Mouse (Mus musculus): ENCODE measurements around the gene Krt7. TPM values are rescaled to one million over a fixed set of nuclear protein-coding genes. Genes with fewer than 3 reads are reported as not detected.

Gene Krt7
- polyA plus RNA-seq, 1 experiment: 36.4 TPM

DNA sequence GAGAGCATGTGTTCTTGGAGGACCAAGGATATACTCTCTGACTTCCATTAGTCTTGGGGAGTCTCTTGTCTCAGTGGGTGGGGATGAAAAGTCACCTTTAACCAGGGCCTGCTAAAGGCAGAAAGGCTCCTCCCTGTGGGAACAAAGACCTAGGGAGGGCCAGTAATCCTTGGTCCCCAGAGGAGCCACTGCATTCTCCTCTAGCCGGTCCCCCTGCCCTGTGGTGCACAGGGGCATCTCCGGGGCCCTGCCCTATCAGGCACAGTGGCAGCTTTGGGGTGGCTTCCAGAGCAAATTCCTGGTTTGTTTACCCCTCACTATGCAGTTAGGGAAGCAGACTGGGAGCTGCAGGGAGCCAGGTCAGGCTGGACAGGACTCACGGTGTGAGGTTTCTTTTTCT lies 44.4 kb upstream of the Krt7 start:
- Histone ChIP-seq H3K27ac (ENCODE audit: insufficient read depth, low read length) (no peak overlapping the region), H3K9ac (ENCODE audit: low read depth, poor library complexity, severe bottlenecking) (no peak overlapping the region), H3K4me3 (ENCODE audit: low read depth, low read length) (no peak overlapping the region), H3K9me3 (replicated peaks; ENCODE audit: control insufficient read depth, insufficient read depth, low read length, poor library complexity, severe bottlenecking) (no peaks in the 10 kb centered on the region), H3K36me3 (ENCODE audit: control insufficient read depth, insufficient read depth, low read length, poor library complexity, severe bottlenecking) (no peaks in the 10 kb centered on the region), H3K4me1 (ENCODE audit: control insufficient read depth, insufficient read depth, low read length) (no peaks in the 10 kb centered on the region), H3K27me3 (ENCODE audit: control insufficient read depth, insufficient read depth, low read length, poor library complexity, severe bottlenecking) (no peaks in the 10 kb centered on the region)
- TF ChIP-seq CTCF (IDR thresholded peaks at IDR 0.05; ENCODE audit: low read depth, low read length) (no peak), EP300 (IDR thresholded peaks at IDR 0.05; ENCODE audit: insufficient read depth, low read depth, low read length) (no peak), POLR2A (IDR thresholded peaks at IDR 0.05; ENCODE audit: insufficient read depth, low read length) (no peak)

GRCm38 (mm10) chr15:101366926-101367325 lies 43.9 kb upstream of the Krt7 start:
- Histone ChIP-seq H3K4me3 (ENCODE audit: low read depth, low read length) (no peak overlapping the region), H3K9me3 (replicated peaks; ENCODE audit: control insufficient read depth, insufficient read depth, low read length, poor library complexity, severe bottlenecking) (no peaks in the 10 kb centered on the region), H3K36me3 (ENCODE audit: control insufficient read depth, insufficient read depth, low read length, poor library complexity, severe bottlenecking) (no peaks in the 10 kb centered on the region), H3K27me3 (ENCODE audit: control insufficient read depth, insufficient read depth, low read length, poor library complexity, severe bottlenecking) (no peaks in the 10 kb centered on the region), H3K9ac (ENCODE audit: low read depth, poor library complexity, severe bottlenecking) (no peak overlapping the region), H3K4me1 (ENCODE audit: control insufficient read depth, insufficient read depth, low read length) (no peaks in the 10 kb centered on the region), H3K27ac (ENCODE audit: insufficient read depth, low read length) (no peak overlapping the region)
- TF ChIP-seq CTCF (IDR thresholded peaks at IDR 0.05; ENCODE audit: low read depth, low read length): no peak
- TF ChIP-seq POLR2A (IDR thresholded peaks at IDR 0.05; ENCODE audit: insufficient read depth, low read length): no peak
- TF ChIP-seq EP300 (IDR thresholded peaks at IDR 0.05; ENCODE audit: insufficient read depth, low read depth, low read length): no peak

DNA sequence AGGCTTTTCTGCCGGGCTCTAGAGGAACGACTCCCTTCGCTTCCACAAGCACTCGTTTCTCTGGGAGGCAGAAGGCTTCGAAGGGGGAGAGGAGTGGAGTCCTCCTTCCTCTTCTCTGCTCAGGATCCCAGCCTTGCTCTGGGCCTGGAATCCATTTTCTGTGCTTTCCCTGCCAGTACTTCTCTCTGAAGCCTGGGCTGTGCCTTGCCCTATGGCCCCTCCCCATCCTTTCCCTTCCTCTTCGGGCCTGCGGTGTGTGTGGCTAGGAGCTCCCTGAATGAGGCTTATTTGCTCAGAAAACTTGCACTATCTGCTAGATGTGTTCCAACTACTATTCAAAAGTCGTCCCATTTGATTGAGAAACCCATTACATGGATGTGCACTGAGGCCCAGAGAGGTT lies 43.3 kb upstream of the Krt7 start:
- Histone ChIP-seq H3K9ac (ENCODE audit: low read depth, poor library complexity, severe bottlenecking) (no peak overlapping the region), H3K27me3 (ENCODE audit: control insufficient read depth, insufficient read depth, low read length, poor library complexity, severe bottlenecking) (no peaks in the 10 kb centered on the region), H3K4me1 (ENCODE audit: control insufficient read depth, insufficient read depth, low read length) (no peaks in the 10 kb centered on the region), H3K27ac (ENCODE audit: insufficient read depth, low read length) (no peak overlapping the region), H3K9me3 (replicated peaks; ENCODE audit: control insufficient read depth, insufficient read depth, low read length, poor library complexity, severe bottlenecking) (no peaks in the 10 kb centered on the region), H3K4me3 (ENCODE audit: low read depth, low read length) (no peak overlapping the region), H3K36me3 (ENCODE audit: control insufficient read depth, insufficient read depth, low read length, poor library complexity, severe bottlenecking) (no peaks in the 10 kb centered on the region)
- TF ChIP-seq EP300 (IDR thresholded peaks at IDR 0.05; ENCODE audit: insufficient read depth, low read depth, low read length): no peak
- TF ChIP-seq POLR2A (IDR thresholded peaks at IDR 0.05; ENCODE audit: insufficient read depth, low read length): no peak
- no peak for TF ChIP-seq CTCF (IDR thresholded peaks at IDR 0.05; ENCODE audit: low read depth, low read length)

DNA sequence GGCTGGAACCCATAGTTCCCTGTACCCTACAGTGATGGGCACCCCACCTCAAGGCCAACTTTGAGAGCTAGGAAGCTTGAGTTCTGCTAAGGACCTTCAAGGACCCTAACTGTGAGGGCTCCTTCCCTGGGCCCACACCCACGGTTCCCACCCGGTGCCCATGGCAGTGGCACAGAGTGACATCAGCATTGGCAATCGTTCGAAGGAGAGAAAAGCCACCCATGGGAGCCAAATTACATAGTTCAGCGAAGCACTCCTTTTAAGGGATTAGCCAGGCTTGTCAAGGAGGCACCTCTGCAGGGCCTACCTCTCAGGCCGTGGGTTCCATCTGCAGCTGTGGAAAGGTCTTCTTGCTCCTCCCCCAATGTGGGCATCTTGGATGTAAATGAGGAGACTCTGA lies 42.8 kb upstream of the Krt7 start:
- Histone ChIP-seq H3K27me3 (ENCODE audit: control insufficient read depth, insufficient read depth, low read length, poor library complexity, severe bottlenecking) (no peaks in the 10 kb centered on the region), H3K9me3 (replicated peaks; ENCODE audit: control insufficient read depth, insufficient read depth, low read length, poor library complexity, severe bottlenecking) (no peaks in the 10 kb centered on the region), H3K27ac (ENCODE audit: insufficient read depth, low read length) (no peak overlapping the region), H3K4me1 (ENCODE audit: control insufficient read depth, insufficient read depth, low read length) (no peaks in the 10 kb centered on the region), H3K4me3 (ENCODE audit: low read depth, low read length) (no peak overlapping the region), H3K36me3 (ENCODE audit: control insufficient read depth, insufficient read depth, low read length, poor library complexity, severe bottlenecking) (no peaks in the 10 kb centered on the region), H3K9ac (ENCODE audit: low read depth, poor library complexity, severe bottlenecking) (no peak overlapping the region)
- no peak for TF ChIP-seq CTCF (IDR thresholded peaks at IDR 0.05; ENCODE audit: low read depth, low read length)
- TF ChIP-seq EP300 (IDR thresholded peaks at IDR 0.05; ENCODE audit: insufficient read depth, low read depth, low read length): no peak
- no peak for TF ChIP-seq POLR2A (IDR thresholded peaks at IDR 0.05; ENCODE audit: insufficient read depth, low read length)

DNA sequence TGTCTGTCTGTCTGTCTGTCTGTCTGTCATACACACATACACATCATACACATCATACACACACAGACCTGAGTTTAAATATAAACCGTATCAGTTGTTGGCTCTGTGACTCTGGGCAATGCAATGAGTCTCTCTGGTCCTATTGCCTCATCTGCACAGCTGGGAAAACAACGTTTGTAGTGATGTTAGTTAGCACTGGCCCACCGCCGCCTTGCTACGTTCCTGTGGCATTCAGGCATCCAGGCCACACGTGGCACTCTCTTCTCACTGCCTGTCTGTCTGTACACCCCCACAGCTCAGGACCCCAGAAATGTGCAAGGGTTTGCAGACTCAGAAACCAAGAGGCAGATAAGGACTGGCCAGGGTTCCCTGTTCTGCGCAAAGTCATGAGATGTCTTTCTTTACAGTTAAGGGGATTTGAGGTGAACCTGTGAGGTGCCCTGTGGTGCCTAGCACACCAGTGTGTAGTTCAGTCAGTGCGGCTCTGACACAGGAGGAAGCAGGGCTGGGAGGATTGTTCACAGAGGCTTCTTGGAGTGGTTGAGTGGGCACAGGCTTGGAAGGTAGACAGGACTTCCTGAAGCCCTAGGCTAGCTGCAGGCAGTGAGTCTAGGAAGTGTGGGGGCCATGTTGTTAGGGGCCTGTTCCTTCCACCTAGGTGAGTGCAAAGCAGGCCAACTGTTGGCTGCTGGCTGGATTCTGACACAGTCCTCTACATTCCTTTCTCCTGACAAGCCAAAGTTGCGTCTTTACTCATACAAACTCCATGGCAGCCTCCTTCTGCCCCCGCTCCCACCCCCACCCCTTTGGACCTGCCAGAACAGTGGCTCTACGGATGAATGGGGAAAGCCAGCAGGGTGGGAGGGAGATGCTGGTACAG lies 42.1 kb upstream of the Krt7 start:
- no peak overlapping the region for H3K9ac ChIP-seq (ENCODE audit: low read depth, poor library complexity, severe bottlenecking)
- no peaks in the 10 kb centered on the region for H3K9me3 ChIP-seq (replicated peaks; ENCODE audit: control insufficient read depth, insufficient read depth, low read length, poor library complexity, severe bottlenecking)
- H3K27ac ChIP-seq (ENCODE audit: insufficient read depth, low read length): no peak overlapping the region
- no peaks in the 10 kb centered on the region for H3K4me1 ChIP-seq (ENCODE audit: control insufficient read depth, insufficient read depth, low read length)
- no peaks in the 10 kb centered on the region for H3K36me3 ChIP-seq (ENCODE audit: control insufficient read depth, insufficient read depth, low read length, poor library complexity, severe bottlenecking)
- no peaks in the 10 kb centered on the region for H3K27me3 ChIP-seq (ENCODE audit: control insufficient read depth, insufficient read depth, low read length, poor library complexity, severe bottlenecking)
- TF ChIP-seq EP300 (IDR thresholded peaks at IDR 0.05; ENCODE audit: insufficient read depth, low read depth, low read length) (no peak), CTCF (IDR thresholded peaks at IDR 0.05; ENCODE audit: low read depth, low read length) (no peak)
- H3K4me3 ChIP-seq (ENCODE audit: low read depth, low read length): no peak overlapping the region

- no peak overlapping the region for H3K4me3 ChIP-seq (ENCODE audit: low read depth, low read length)
- no peaks in the 10 kb centered on the region for H3K4me1 ChIP-seq (ENCODE audit: control insufficient read depth, insufficient read depth, low read length)
- H3K9ac ChIP-seq (ENCODE audit: low read depth, poor library complexity, severe bottlenecking): no peak overlapping the region
- no peaks in the 10 kb centered on the region for H3K27me3 ChIP-seq (ENCODE audit: control insufficient read depth, insufficient read depth, low read length, poor library complexity, severe bottlenecking)
- H3K27ac ChIP-seq (ENCODE audit: insufficient read depth, low read length): no peak overlapping the region
- no peaks in the 10 kb centered on the region for H3K9me3 ChIP-seq (replicated peaks; ENCODE audit: control insufficient read depth, insufficient read depth, low read length, poor library complexity, severe bottlenecking)
- no peaks in the 10 kb centered on the region for H3K36me3 ChIP-seq (ENCODE audit: control insufficient read depth, insufficient read depth, low read length, poor library complexity, severe bottlenecking)
- TF ChIP-seq POLR2A (IDR thresholded peaks at IDR 0.05; ENCODE audit: insufficient read depth, low read length) (no peak), CTCF (IDR thresholded peaks at IDR 0.05; ENCODE audit: low read depth, low read length) (no peak), EP300 (IDR thresholded peaks at IDR 0.05; ENCODE audit: insufficient read depth, low read depth, low read length) (no peak)
Measured at GRCm38 (mm10) chr15:101369382-101370100, 41.3 kb upstream of the Krt7 start.

All from ES-Bruce4 (cell line).